Mouse (Mus musculus) heart, embryonic 12.5 days (tissue): ENCODE results near the gene Slc39a1. TPM values are rescaled to one million over a fixed set of nuclear protein-coding genes. Genes with fewer than 3 reads are reported as not detected.

Experiments used
- ATAC-seq: fragments of 200-750 bp; cut with Nextera tagmentation; 2 replicates; pipeline ENCODE4 v1.8.0; 2017; ENCODE audit warnings: moderate TSS enrichment, moderate library complexity; ENCODE audit not compliant: insufficient number of reproducible peaks, low FRiP score
- H3K27ac ChIP-seq: fragments of 300-500 bp; sonication (generic); 2 replicates; pipeline ENCODE4 v1.5.1; 2016; ENCODE audit warnings: mild to moderate bottlenecking, moderate library complexity; ENCODE audit not compliant: poor library complexity, severe bottlenecking
- H3K27me3 ChIP-seq: fragments of 300-500 bp; sonication (generic); replicated peaks from 2 replicates; pipeline ENCODE4 v1.6.1; 2016; ENCODE audit warnings: mild to moderate bottlenecking, moderate library complexity
- H3K36me3 ChIP-seq: fragments of 300-500 bp; sonication (generic); 2 replicates; pipeline ENCODE4 v1.6.1; 2016; ENCODE audit warnings: mild to moderate bottlenecking, moderate library complexity
- H3K4me1 ChIP-seq: fragments of 300-500 bp; sonication (generic); replicated peaks from 2 replicates; pipeline ENCODE4 v1.6.1; 2016; ENCODE audit warnings: mild to moderate bottlenecking
- H3K4me2 ChIP-seq: fragments of 300-500 bp; sonication (generic); 2 replicates; pipeline ENCODE4 v1.6.1; 2016; ENCODE audit warnings: mild to moderate bottlenecking, moderate library complexity
- H3K4me3 ChIP-seq: fragments of 300-500 bp; sonication (generic); 2 replicates; pipeline ENCODE4 v1.5.1; 2016; ENCODE audit warnings: mild to moderate bottlenecking
- H3K9ac ChIP-seq: fragments of 300-500 bp; sonication (generic); 2 replicates; pipeline ENCODE4 v1.6.1; 2016; ENCODE audit warnings: mild to moderate bottlenecking, moderate library complexity
- H3K9me3 ChIP-seq: fragments of 300-500 bp; sonication (generic); replicated peaks from 2 replicates; pipeline ENCODE4 v1.6.1; 2016; ENCODE audit warnings: mild to moderate bottlenecking, moderate library complexity
- WGBS: fragments of 180-500 bp; shearing (Covaris S2); methylation state at CpG from one replicate; pipeline ENCODE4 v1.1.7; 2016; 5-methylcytosine and 5-hydroxymethylcytosine counted together
- polyA plus RNA-seq: library from polyadenylated mRNA; unstranded; fragments of >200 nt; fragmentation: Nextera tagmentation; extraction: Ambion mirVana; gene quantifications from 2 replicates; pipeline ENCODE4 v1.2.1, GENCODE M21; 2016

Gene Slc39a1
- polyA plus RNA-seq, 1 experiment from 2014 or later, result 67.8 TPM

GRCm38 (mm10) chr3:90255194-90255565 is 7.2 kb downstream of the Slc39a1 start:
- ATAC-seq, result no peak
- peak overlapping the region; percentile 85 for H3K4me2 ChIP-seq
- H3K9ac ChIP-seq, result peak overlapping the region; percentile 86
- WGBS, result 30% methylated on average over 2 of the region's 2 CpGs
- H3K36me3 ChIP-seq, result peaks cover 51% of the 10 kb centered on the region
- no peaks in the 10 kb centered on the region for H3K27me3 ChIP-seq
- peaks cover 15% of the 10 kb centered on the region for H3K4me1 ChIP-seq
- H3K27ac ChIP-seq, result no peak overlapping the region
- peak overlapping the region; percentile 87 for H3K4me3 ChIP-seq
- H3K9me3 ChIP-seq, result no peaks in the 10 kb centered on the region

DNA sequence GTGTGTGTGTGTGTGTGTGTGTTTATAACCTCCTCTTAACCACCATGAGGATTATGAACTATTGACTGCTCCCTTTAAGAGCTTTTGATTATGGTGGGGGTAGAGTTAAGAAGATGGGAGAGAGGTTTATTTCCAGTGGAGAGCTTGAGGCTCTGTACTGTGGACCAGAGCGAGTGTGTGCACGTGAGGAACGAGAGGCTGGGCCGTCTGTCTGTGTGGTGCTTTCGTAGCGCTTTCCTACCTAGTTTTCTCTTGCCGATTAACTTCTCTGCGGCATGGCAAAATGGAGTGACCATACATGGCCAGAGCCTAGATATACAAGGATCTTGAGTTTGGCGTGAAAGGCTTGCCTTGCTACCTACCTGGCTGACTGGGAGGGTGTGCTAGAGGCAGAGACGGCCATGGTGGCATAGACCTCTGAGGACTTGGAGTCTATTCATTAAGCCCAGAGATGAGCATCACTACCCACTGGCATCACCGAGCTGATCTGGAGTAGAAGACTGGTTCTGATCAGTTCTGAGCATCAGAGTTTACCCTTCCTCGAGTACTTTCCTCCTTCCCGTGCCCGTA is 7.9 kb downstream of the Slc39a1 start:
- H3K4me3 ChIP-seq, result no peak overlapping the region
- ATAC-seq, result no peak
- H3K27ac ChIP-seq, result no peak overlapping the region
- no peak overlapping the region for H3K4me2 ChIP-seq
- no peaks in the 10 kb centered on the region for H3K27me3 ChIP-seq
- H3K36me3 ChIP-seq, result peaks cover 52% of the 10 kb centered on the region
- H3K9me3 ChIP-seq, result no peaks in the 10 kb centered on the region
- 89% methylated on average over 14 of the region's 14 CpGs for WGBS
- H3K9ac ChIP-seq, result no peak overlapping the region
- peaks cover 10% of the 10 kb centered on the region for H3K4me1 ChIP-seq

GRCm38 (mm10) chr3:90256731-90257530 is 9.0 kb downstream of the Slc39a1 start:
- Histone ChIP-seq H3K27ac (no peak overlapping the region), H3K4me3 (no peak overlapping the region), H3K9ac (no peak overlapping the region), H3K9me3 (no peaks in the 10 kb centered on the region), H3K4me2 (no peak overlapping the region), H3K4me1 (peaks cover 7% of the 10 kb centered on the region), H3K36me3 (peaks cover 53% of the 10 kb centered on the region), H3K27me3 (no peaks in the 10 kb centered on the region)
- WGBS, result 87% methylated on average over 19 of the region's 19 CpGs
- ATAC-seq, result no peak

GRCm38 (mm10) chr3:90258521-90258920 is 10.5 kb downstream of the Slc39a1 start:
- no peaks in the 10 kb centered on the region for H3K9me3 ChIP-seq
- no peak overlapping the region for H3K27ac ChIP-seq
- no peak overlapping the region for H3K4me2 ChIP-seq
- H3K27me3 ChIP-seq, result no peaks in the 10 kb centered on the region
- no peak overlapping the region for H3K4me3 ChIP-seq
- ATAC-seq, result no peak
- H3K4me1 ChIP-seq, result peaks cover 7% of the 10 kb centered on the region
- H3K36me3 ChIP-seq, result peaks cover 69% of the 10 kb centered on the region
- H3K9ac ChIP-seq, result no peak overlapping the region
- WGBS, result 86% methylated on average over 4 of the region's 4 CpGs

GRCm38 (mm10) chr3:90263121-90263771 is 15.3 kb downstream of the Slc39a1 start:
- no peaks in the 10 kb centered on the region for H3K27me3 ChIP-seq
- H3K4me2 ChIP-seq, result no peak overlapping the region
- H3K9me3 ChIP-seq, result no peaks in the 10 kb centered on the region
- 88% methylated on average over 5 of the region's 5 CpGs for WGBS
- no peak overlapping the region for H3K27ac ChIP-seq
- peaks cover 56% of the 10 kb centered on the region for H3K36me3 ChIP-seq
- no peak for ATAC-seq
- H3K4me1 ChIP-seq, result peaks cover 20% of the 10 kb centered on the region
- no peak overlapping the region for H3K4me3 ChIP-seq
- no peak overlapping the region for H3K9ac ChIP-seq

DNA sequence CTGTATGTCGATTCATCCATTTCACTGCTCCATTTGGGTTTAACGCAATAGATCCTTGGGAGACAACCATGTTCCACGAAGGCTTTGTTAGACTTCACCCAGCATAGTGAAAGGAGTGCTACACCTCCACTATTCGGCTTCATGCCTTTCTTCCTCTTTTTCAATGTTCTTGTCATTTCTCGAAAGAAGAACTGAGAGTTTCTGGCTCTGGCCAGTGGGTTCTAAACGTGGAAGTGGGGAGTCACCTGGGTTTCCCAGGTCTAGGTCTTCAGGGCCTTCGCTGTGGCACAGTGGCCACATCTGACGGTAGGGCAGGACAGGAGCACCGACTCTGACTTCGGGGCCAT is 16.7 kb downstream of the Slc39a1 start:
- H3K27me3 ChIP-seq, result no peaks in the 10 kb centered on the region
- H3K27ac ChIP-seq, result peak overlapping the region; percentile 98; the same call in 1 of the 2 replicates
- H3K36me3 ChIP-seq, result peaks cover 50% of the 10 kb centered on the region
- 32% methylated on average over 10 of the region's 10 CpGs for WGBS
- H3K4me1 ChIP-seq, result peaks cover 20% of the 10 kb centered on the region
- H3K4me2 ChIP-seq, result peak overlapping the region; percentile 78
- H3K9me3 ChIP-seq, result no peaks in the 10 kb centered on the region
- peak overlapping the region; percentile 95; the same call in 1 of the 2 replicates for H3K9ac ChIP-seq
- peak overlapping the region; percentile 90 for H3K4me3 ChIP-seq
- no peak for ATAC-seq

- peak; percentile 89 for ATAC-seq
- WGBS, result under 1% methylated on average over 82 of the region's 87 CpGs
- H3K36me3 ChIP-seq, result peaks cover 49% of the 10 kb centered on the region
Measured at GRCm38 (mm10) chr3:90265034-90265931, 17.3 kb downstream of the Slc39a1 start, which contains the start of gene Dennd4b. Gene Dennd4b, plus strand, starts transcription at chr3:90265185.

GRCm38 (mm10) chr3:90265932-90266741 is 18.2 kb downstream of the Slc39a1 start:
- peaks cover 49% of the 10 kb centered on the region for H3K36me3 ChIP-seq
- peak overlapping the region; percentile 78 for H3K4me2 ChIP-seq
- peak overlapping the region; percentile 95 for H3K9ac ChIP-seq
- ATAC-seq, result peak; percentile 19
- peak overlapping the region; percentile 98 for H3K27ac ChIP-seq
- peaks cover 20% of the 10 kb centered on the region for H3K4me1 ChIP-seq
- WGBS, result 12% methylated on average over 16 of the region's 16 CpGs
- no peaks in the 10 kb centered on the region for H3K9me3 ChIP-seq
- peak overlapping the region; percentile 90 for H3K4me3 ChIP-seq
- H3K27me3 ChIP-seq, result no peaks in the 10 kb centered on the region

More at GRCm38 (mm10) chr3:90265034-90265931, 17.3 kb downstream of the Slc39a1 start, which contains the start of gene Dennd4b:
- H3K4me1 ChIP-seq, result peaks cover 20% of the 10 kb centered on the region
- peak within 1 kb of the TSS; percentile 98 for H3K27ac ChIP-seq
- H3K9me3 ChIP-seq, result no peaks in the 10 kb centered on the region
- H3K4me3 ChIP-seq, result peak within 1 kb of the TSS; percentile 90
- H3K9ac ChIP-seq, result peak within 1 kb of the TSS; percentile 95
- H3K4me2 ChIP-seq, result peak within 1 kb of the TSS; percentile 78
- H3K27me3 ChIP-seq, result no peaks in the 10 kb centered on the region

DNA sequence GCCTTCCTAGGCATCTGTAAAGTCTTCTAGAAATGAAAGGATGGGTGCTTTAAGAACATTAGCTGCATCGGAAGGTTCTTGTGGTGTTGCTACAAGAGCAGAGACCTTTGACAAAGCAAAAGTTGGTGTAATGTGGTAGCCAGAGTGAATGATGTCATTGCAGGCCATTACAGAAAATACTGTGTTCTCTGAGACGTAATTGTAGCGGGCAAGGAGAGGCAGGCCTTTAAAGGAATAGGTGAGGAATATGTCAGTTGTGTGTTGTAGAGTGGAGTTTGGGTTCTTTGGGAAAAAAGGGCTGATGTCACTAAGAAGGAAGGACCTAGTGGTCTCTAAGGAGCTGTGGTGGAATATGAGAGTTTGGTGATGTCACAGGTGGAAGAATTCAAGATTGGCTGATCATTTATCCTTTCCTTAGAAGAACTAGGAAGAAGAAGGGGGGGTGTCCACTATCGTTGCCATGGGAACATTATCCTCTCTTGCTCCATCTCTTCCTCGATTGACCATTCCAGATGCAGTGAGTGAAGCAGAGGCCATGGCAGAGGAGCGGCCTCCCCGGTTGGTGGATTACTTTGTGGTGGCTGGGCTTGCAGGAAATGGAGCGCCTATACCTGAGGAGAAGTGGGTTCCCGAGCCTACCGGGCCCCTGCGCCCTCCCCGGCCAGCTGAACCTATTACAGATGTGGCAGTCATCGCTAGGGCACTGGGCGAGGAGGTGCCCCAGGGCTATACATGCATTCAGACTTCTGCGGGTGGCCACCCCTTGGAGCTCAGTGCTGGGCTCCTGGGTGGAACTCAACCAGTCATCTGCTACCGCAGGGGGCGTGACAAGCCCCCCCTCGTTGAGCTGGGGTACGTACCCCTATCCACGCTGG is 19.2 kb downstream of the Slc39a1 start:
- peaks cover 20% of the 10 kb centered on the region for H3K4me1 ChIP-seq
- peak overlapping the region; percentile 98 for H3K27ac ChIP-seq
- no peak for ATAC-seq
- no peaks in the 10 kb centered on the region for H3K27me3 ChIP-seq
- H3K4me3 ChIP-seq, result no peak overlapping the region
- H3K36me3 ChIP-seq, result peaks cover 48% of the 10 kb centered on the region
- no peak overlapping the region for H3K9ac ChIP-seq
- 92% methylated on average over 20 of the region's 20 CpGs for WGBS
- H3K9me3 ChIP-seq, result no peaks in the 10 kb centered on the region
- peak overlapping the region; percentile 78 for H3K4me2 ChIP-seq
